Mouse (Mus musculus) heart, postnatal 36 days (tissue): ENCODE measurements around the gene Slc38a1. TPM values are rescaled to one million over a fixed set of nuclear protein-coding genes. Genes with fewer than 3 reads are reported as not detected.

Experiments
- total RNA-seq, 2 experiments: library from RNA; stranded (reverse); gene quantifications; 2 replicates each; pipeline ENCODE4 v1.2.3; 2021

Slc38a1 gene
- total RNA-seq, 2 experiments from 2014 or later = 11.2 to 20.3 TPM

Other genes with a start within 250 kb of the Slc38a1 start
- 10 to 100 TPM; 47.0 to 54.8 TPM for gene Scaf11, start 182.1 kb downstream of the Slc38a1 start, total RNA-seq
- gene Slc38a2, start 56.8 kb upstream of the Slc38a1 start, total RNA-seq = 100 to 1,000 TPM; 173 to 251 TPM